In the genomic region with DNA sequence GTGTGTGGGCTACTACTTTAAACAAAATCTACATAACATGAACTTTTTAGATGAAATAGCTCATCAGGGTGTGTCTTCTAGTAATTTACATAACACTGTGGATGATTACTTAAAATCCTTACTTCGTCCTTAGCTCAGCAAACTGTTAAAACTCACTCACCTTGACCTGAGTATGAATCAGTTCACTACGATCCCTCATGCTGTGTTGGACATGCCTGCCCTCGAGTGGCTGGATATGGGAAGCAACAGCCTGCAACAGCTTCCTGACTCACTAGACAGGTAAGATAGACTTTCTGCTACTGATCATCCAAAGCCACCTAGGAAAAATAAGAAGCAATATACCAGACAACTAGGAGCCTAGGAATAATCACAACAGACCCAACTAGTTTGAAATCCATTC, we compare ENCODE assay signal across 13 mouse cellular contexts. TPM values are rescaled to one million over a fixed set of nuclear protein-coding genes. Genes with fewer than 3 reads are reported as not detected.
DNase-seq lines count a peak whose midpoint lies in the region; ATAC-seq and TF ChIP-seq lines count a peak whose summit lies in the region.
"Had no signal": no experiment of that assay in that cellular context is flagged by ENCODE, and none has a peak within 500 bp of the region (broad histone marks: within the 10 kb centered on the region; RNA-seq: fewer than 3 reads in every experiment).

No protein-coding gene starts in this region.

- no peak overlapping the region for H3K4me3 ChIP-seq in kidney, embryonic 16.5 days (ENCODE audit: low read length)
- H3K4me3 ChIP-seq in thymus, adult 2 months (ENCODE audit: control insufficient read depth, insufficient read depth, low read length) = no peak overlapping the region
- H3K4me3 ChIP-seq: lung, embryonic 15.5 days; myocyte had no signal

- peak; percentile 26 for DNase-seq in kidney, adult 9 months
- DNase-seq in thymus, postnatal 4 days = peak; percentile 27
- no peak for DNase-seq in thymus, adult 2 months
- peak; percentile 10 for DNase-seq in adrenal gland, postnatal 25 days
- DNase-seq in right cerebral cortex, postnatal 10 days (ENCODE audit: low spot score in 2 of 2) = no peak
- DNase-seq in urinary bladder, postnatal 25 days (ENCODE audit: low spot score) = no peak
- DNase-seq: heart, postnatal 36 days; right cerebral cortex, postnatal 25 days; thymus, postnatal 25 days had no signal

- TF ChIP-seq POLR2A in thymus, adult 2 months (IDR thresholded peaks at IDR 0.05; ENCODE audit: control insufficient read depth, extremely low read depth, insufficient read depth, low read length, poor library complexity) = no peak

- WGBS in kidney, embryonic 16.5 days = 56% methylated on average over 3 of the region's 3 CpGs
- 68% methylated on average over 3 of the region's 3 CpGs for WGBS in thymus, adult 2 months

- H3K36me3 ChIP-seq in kidney, embryonic 16.5 days (ENCODE audit: insufficient read depth, low read length) = peaks cover 14% of the 10 kb centered on the region
- peaks cover 17% of the 10 kb centered on the region for H3K36me3 ChIP-seq in thymus, adult 2 months (ENCODE audit: control insufficient read depth, insufficient read depth, low read length)

- no peak overlapping the region for H3K4me2 ChIP-seq in kidney, embryonic 16.5 days (replicated peaks; ENCODE audit: low read depth, low read length)
- H3K4me2 ChIP-seq: lung, embryonic 15.5 days had no signal

- H3K27me3 ChIP-seq in kidney, embryonic 16.5 days (ENCODE audit: insufficient read depth, low read length) = no peaks in the 10 kb centered on the region
- H3K27me3 ChIP-seq in thymus, adult 2 months (ENCODE audit: control insufficient read depth, insufficient read depth, low read length) = no peaks in the 10 kb centered on the region
- H3K27me3 ChIP-seq: lung, embryonic 15.5 days had no signal

- no peaks in the 10 kb centered on the region for H3K4me1 ChIP-seq in kidney, embryonic 16.5 days (ENCODE audit: insufficient read depth, low read length)
- H3K4me1 ChIP-seq in thymus, adult 2 months (replicated peaks; ENCODE audit: control insufficient read depth, insufficient read depth, low read length) = no peaks in the 10 kb centered on the region
- H3K4me1 ChIP-seq: lung, embryonic 15.5 days had no signal

- H3K27ac ChIP-seq in kidney, embryonic 16.5 days (ENCODE audit: low read length) = no peak overlapping the region
- H3K27ac ChIP-seq in thymus, adult 2 months (ENCODE audit: control insufficient read depth, insufficient read depth, low read length) = no peak overlapping the region
- H3K27ac ChIP-seq: lung, embryonic 15.5 days had no signal

- H3K9ac ChIP-seq in kidney, embryonic 16.5 days (replicated peaks; ENCODE audit: low read length) = no peak overlapping the region
- H3K9ac ChIP-seq: lung, embryonic 15.5 days had no signal

- no peak for TF ChIP-seq CTCF in thymus, adult 2 months (IDR thresholded peaks at IDR 0.05; ENCODE audit: borderline replicate concordance, control insufficient read depth, extremely low read depth, insufficient read depth, low read length, poor library complexity)

- ATAC-seq in kidney, embryonic 16.5 days (ENCODE audit: low FRiP score, low TSS enrichment) = no peak
- ATAC-seq: activated CD4-positive, CD25-positive, alpha-beta regulatory T cell, adult 4 months had no signal

- H3K9me3 ChIP-seq in kidney, embryonic 16.5 days (ENCODE audit: low read length) = no peaks in the 10 kb centered on the region
- H3K9me3 ChIP-seq: lung, embryonic 15.5 days had no signal

RNA-seq across cellular contexts. Expression of a gene that starts 14.5 kb away (rescaled TPM):
- 0.35 and 0.59 TPM in 2 replicates for polyA plus RNA-seq in kidney, embryonic 16.5 days (2015; fragmentation: Nextera tagmentation; extraction: Ambion mirVana)
- 0.31 and 1.7 TPM in 2 replicates for polyA plus RNA-seq in thymus, adult 2 months (2012; rRNA removed)
- 0.91 and 1.4 TPM in 2 replicates for total RNA-seq in adrenal gland, postnatal 25 days (2021)

RNA-seq across cellular contexts. Expression of a gene that starts 17.5 kb away (rescaled TPM):
- 17.9 and 23.0 TPM in 2 replicates for polyA plus RNA-seq in kidney, embryonic 16.5 days (2015; fragmentation: Nextera tagmentation; extraction: Ambion mirVana)
- polyA plus RNA-seq in thymus, adult 2 months (2012; rRNA removed) = 7.6 and 8.9 TPM in 2 replicates
- 3.5 and 4.7 TPM in 2 replicates for total RNA-seq in adrenal gland, postnatal 25 days (2021)

RNA-seq across cellular contexts. Expression of a gene that starts 37.1 kb away (rescaled TPM):
- polyA plus RNA-seq in kidney, embryonic 16.5 days (2015; fragmentation: Nextera tagmentation; extraction: Ambion mirVana) = 22.5 and 28.1 TPM in 2 replicates
- 10.7 and 12.9 TPM in 2 replicates for polyA plus RNA-seq in thymus, adult 2 months (2012; rRNA removed)
- 17.9 and 18.9 TPM in 2 replicates for total RNA-seq in adrenal gland, postnatal 25 days (2021)

Comparison
In these comparisons a context has a peak if more than half of its experiments do, and no peak if none do; other contexts are left out.
1. DNase-seq: peak in kidney, adult 9 months (single experiment), thymus, postnatal 4 days (single experiment) and adrenal gland, postnatal 25 days (single experiment); none in thymus, adult 2 months (single experiment), right cerebral cortex, postnatal 10 days (0 of 2) and urinary bladder, postnatal 25 days (single experiment).